Mouse (Mus musculus): ENCODE data around the gene Acyp1. TPM values are rescaled to one million over a fixed set of nuclear protein-coding genes. Genes with fewer than 3 reads are reported as not detected.
"Not testable (repeated sequence)": the region's sequence is repeated elsewhere in the genome, so short reads cannot be mapped to it uniquely, and the experiment has no call there.

Gene Acyp1
- polyA plus RNA-seq, 1 experiment from 2014 or later, result 54.2 TPM

GRCm38 (mm10) chr12:85292906-85293305, 4.7 kb upstream of the Acyp1 start:
- peaks cover 21% of the 10 kb centered on the region for H3K27me3 ChIP-seq (ENCODE audit: low read depth, poor library complexity, severe bottlenecking)
- DNase-seq (ENCODE audit: low spot score), result no peak
- peaks cover 46% of the 10 kb centered on the region for H3K4me1 ChIP-seq
- H3K27ac ChIP-seq, result no peak overlapping the region
- H3K9me3 ChIP-seq (replicated peaks), result no peaks in the 10 kb centered on the region; the same call in 1 of the 2 replicates
- no peak overlapping the region for H3K4me3 ChIP-seq
- 0 out of 2 replicates have a peak, but pooled peaks cover 3% of the 10 kb centered on the region for H3K36me3 ChIP-seq

GRCm38 (mm10) chr12:85292288-85292687, 4.0 kb upstream of the Acyp1 start:
- WGBS, result 79% methylated on average over 6 of the region's 6 CpGs
- no peak for DNase-seq (ENCODE audit: low spot score)
- Histone ChIP-seq H3K9me3 (replicated peaks) (no peaks in the 10 kb centered on the region; the same call in 1 of the 2 replicates), H3K27me3 (ENCODE audit: low read depth, poor library complexity, severe bottlenecking) (peaks cover 21% of the 10 kb centered on the region), H3K4me3 (no peak overlapping the region), H3K36me3 (0 out of 2 replicates have a peak, but pooled peaks cover 3% of the 10 kb centered on the region), H3K27ac (no peak overlapping the region), H3K4me1 (peaks cover 41% of the 10 kb centered on the region)

DNA sequence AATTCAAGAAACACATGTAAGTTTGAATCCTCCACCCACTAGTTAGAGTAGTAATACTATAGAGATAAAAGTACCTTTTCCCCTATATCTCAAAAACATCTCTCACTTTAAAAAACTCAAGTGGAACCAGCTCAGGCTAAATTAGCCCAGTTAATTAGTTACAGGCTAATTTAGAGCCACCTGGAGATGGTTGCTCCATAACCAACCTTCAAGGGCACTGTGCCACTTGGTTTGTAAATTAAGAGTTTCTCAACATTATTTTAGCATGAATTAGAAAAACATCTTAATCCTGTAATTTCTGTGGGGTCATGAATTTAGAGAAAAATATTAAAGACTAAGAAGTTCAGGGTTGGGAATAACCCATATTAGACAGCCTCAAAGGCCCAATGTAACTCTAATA, 3.3 kb upstream of the Acyp1 start:
- H3K36me3 ChIP-seq, result 0 out of 2 replicates have a peak, but pooled peaks cover 3% of the 10 kb centered on the region
- H3K4me1 ChIP-seq, result peaks cover 34% of the 10 kb centered on the region
- no peaks in the 10 kb centered on the region; the same call in 1 of the 2 replicates for H3K9me3 ChIP-seq (replicated peaks)
- H3K27me3 ChIP-seq (ENCODE audit: low read depth, poor library complexity, severe bottlenecking), result peaks cover 21% of the 10 kb centered on the region
- DNase-seq (ENCODE audit: low spot score), result no peak
- no peak overlapping the region for H3K4me3 ChIP-seq
- H3K27ac ChIP-seq, result no peak overlapping the region

DNA sequence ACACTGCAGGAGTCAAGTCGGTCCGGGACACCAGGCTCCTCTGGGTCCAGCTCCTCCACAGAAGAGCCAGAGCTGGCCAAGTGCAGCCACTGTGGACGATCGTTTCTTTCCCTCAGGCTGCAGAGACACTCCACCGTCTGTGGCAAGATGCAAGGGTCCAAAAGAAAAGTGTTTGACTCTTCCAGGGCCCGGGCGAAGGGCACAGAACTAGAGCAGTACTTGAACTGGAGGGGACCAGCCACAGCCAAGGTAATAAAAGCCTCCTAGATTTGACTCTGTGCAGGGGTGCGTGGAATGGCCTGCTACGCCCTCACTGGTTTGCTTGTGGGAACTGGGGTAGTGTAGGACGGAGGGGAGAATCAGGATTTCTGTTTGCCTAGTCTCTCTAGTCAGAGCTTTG, 2.4 kb upstream of the Acyp1 start:
- no peaks in the 10 kb centered on the region; the same call in 1 of the 2 replicates for H3K9me3 ChIP-seq (replicated peaks)
- DNase-seq (ENCODE audit: low spot score), result no peak
- 0 out of 2 replicates have a peak, but pooled peaks cover 3% of the 10 kb centered on the region for H3K36me3 ChIP-seq
- WGBS, result 79% methylated on average over 10 of the region's 10 CpGs
- no peak overlapping the region for H3K4me3 ChIP-seq
- peaks cover 31% of the 10 kb centered on the region for H3K4me1 ChIP-seq
- no peak overlapping the region; the same call in 1 of the 2 replicates for H3K27ac ChIP-seq
- peaks cover 21% of the 10 kb centered on the region for H3K27me3 ChIP-seq (ENCODE audit: low read depth, poor library complexity, severe bottlenecking)

GRCm38 (mm10) chr12:85289157-85290000, 1.1 kb upstream of the Acyp1 start:
- 56% methylated on average over 24 of the region's 24 CpGs for WGBS
- Histone ChIP-seq H3K36me3 (0 out of 2 replicates have a peak, but pooled peaks cover 3% of the 10 kb centered on the region), H3K27me3 (ENCODE audit: low read depth, poor library complexity, severe bottlenecking) (peaks cover 21% of the 10 kb centered on the region), H3K9me3 (replicated peaks) (no peaks in the 10 kb centered on the region; the same call in 1 of the 2 replicates), H3K27ac (peak overlapping the region; percentile 85), H3K4me3 (peak overlapping the region; percentile 67), H3K4me1 (peaks cover 31% of the 10 kb centered on the region)
- no peak for DNase-seq (ENCODE audit: low spot score)

GRCm38 (mm10) chr12:85288486-85289156, 383 bp upstream of the Acyp1 start, which contains the start of gene Zc2hc1c:
Gene Zc2hc1c, plus strand, starts transcription at chr12:85288591.
- H3K36me3 ChIP-seq, result no peaks in the 10 kb centered on the region
- peak within 1 kb of the TSS; percentile 85 for H3K27ac ChIP-seq
- H3K4me1 ChIP-seq, result peaks cover 31% of the 10 kb centered on the region
- H3K4me3 ChIP-seq, result peak within 1 kb of the TSS; percentile 67
- H3K9me3 ChIP-seq (replicated peaks), result no peaks in the 10 kb centered on the region
- 2% methylated on average over 31 of the region's 31 CpGs for WGBS
- H3K27me3 ChIP-seq (ENCODE audit: low read depth, poor library complexity, severe bottlenecking), result peaks cover 21% of the 10 kb centered on the region
- peak; percentile 94 for DNase-seq (ENCODE audit: low spot score)

- no peaks in the 10 kb centered on the region for H3K9me3 ChIP-seq (replicated peaks)
- no peak for DNase-seq (ENCODE audit: low spot score)
- H3K27me3 ChIP-seq (ENCODE audit: low read depth, poor library complexity, severe bottlenecking), result peaks cover 21% of the 10 kb centered on the region
- WGBS, result 28% methylated on average over 3 of the region's 5 CpGs
- H3K27ac ChIP-seq, result no peak overlapping the region
- no peak overlapping the region for H3K4me3 ChIP-seq
- H3K4me1 ChIP-seq, result peaks cover 31% of the 10 kb centered on the region
- H3K36me3 ChIP-seq, result no peaks in the 10 kb centered on the region
These were observed 1.3 kb downstream of the Acyp1 start for GRCm38 (mm10) chr12:85286941-85287340.

- Histone ChIP-seq H3K4me3 (no peak overlapping the region), H3K27me3 (ENCODE audit: low read depth, poor library complexity, severe bottlenecking) (peaks cover 13% of the 10 kb centered on the region), H3K36me3 (no peaks in the 10 kb centered on the region), H3K27ac (no peak overlapping the region), H3K4me1 (peaks cover 23% of the 10 kb centered on the region), H3K9me3 (replicated peaks) (no peaks in the 10 kb centered on the region)
- 94% methylated on average over 4 of the region's 4 CpGs for WGBS
- no peak for DNase-seq (ENCODE audit: low spot score)
These were observed 3.2 kb downstream of the Acyp1 start for GRCm38 (mm10) chr12:85284996-85285395.

DNA sequence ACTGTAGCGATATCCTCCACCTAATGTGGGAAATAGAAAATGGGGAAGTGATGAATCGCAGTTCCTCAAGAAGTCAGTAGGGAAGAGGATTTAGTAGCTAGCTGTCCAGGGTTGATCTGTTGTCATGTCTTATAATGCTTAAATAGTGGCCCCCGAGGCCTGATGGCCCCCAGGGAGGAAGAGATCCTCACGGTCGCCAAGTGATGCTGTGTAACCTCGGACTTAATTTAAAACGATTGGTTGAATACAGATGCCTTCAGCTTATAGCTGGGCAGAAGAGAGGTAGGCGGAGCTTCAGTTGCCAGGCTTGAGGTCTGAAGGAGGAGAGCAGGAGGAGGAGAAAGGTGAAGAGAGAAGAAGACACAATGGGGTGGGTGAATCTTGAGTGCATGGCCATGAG, 3.9 kb downstream of the Acyp1 start:
- H3K36me3 ChIP-seq, result no peaks in the 10 kb centered on the region
- WGBS, result 71% methylated on average over 8 of the region's 8 CpGs
- H3K9me3 ChIP-seq (replicated peaks), result no peaks in the 10 kb centered on the region
- H3K27ac ChIP-seq, result no peak overlapping the region
- no peak overlapping the region for H3K4me3 ChIP-seq
- H3K27me3 ChIP-seq (ENCODE audit: low read depth, poor library complexity, severe bottlenecking), result peaks cover 7% of the 10 kb centered on the region
- H3K4me1 ChIP-seq, result peaks cover 21% of the 10 kb centered on the region
- no peak for DNase-seq (ENCODE audit: low spot score)

- H3K4me3 ChIP-seq; DNase-seq (ENCODE audit: low spot score); H3K36me3 ChIP-seq; H3K27ac ChIP-seq; H3K27me3 ChIP-seq (ENCODE audit: low read depth, poor library complexity, severe bottlenecking); H3K9me3 ChIP-seq (replicated peaks); H3K4me1 ChIP-seq: not testable (repeated sequence)
- WGBS, result 89% methylated on average over 2 of the region's 4 CpGs
These were observed 6.5 kb downstream of the Acyp1 start for GRCm38 (mm10) chr12:85281756-85282155.

- H3K4me3 ChIP-seq, result peak overlapping the region; percentile 74; the same call in 1 of the 2 replicates
These were observed 7.2 kb downstream of the Acyp1 start for GRCm38 (mm10) chr12:85280845-85281651.

GRCm38 (mm10) chr12:85280105-85280844, 8.0 kb downstream of the Acyp1 start:
- WGBS, result under 1% methylated on average over 31 of the region's 31 CpGs
- Histone ChIP-seq H3K27me3 (ENCODE audit: low read depth, poor library complexity, severe bottlenecking) (no peaks in the 10 kb centered on the region), H3K9me3 (replicated peaks) (no peaks in the 10 kb centered on the region), H3K27ac (peak overlapping the region; percentile 90), H3K36me3 (peaks cover 6% of the 10 kb centered on the region; the same call in 1 of the 2 replicates), H3K4me3 (peak overlapping the region; percentile 74), H3K4me1 (peaks cover 7% of the 10 kb centered on the region)
- DNase-seq (ENCODE audit: low spot score), result peak; percentile 91

More at GRCm38 (mm10) chr12:85280845-85281651, 7.2 kb downstream of the Acyp1 start:
- H3K27me3 ChIP-seq (ENCODE audit: low read depth, poor library complexity, severe bottlenecking), result no peaks in the 10 kb centered on the region
- no peak for DNase-seq (ENCODE audit: low spot score)
- H3K36me3 ChIP-seq, result no peaks in the 10 kb centered on the region
- H3K27ac ChIP-seq, result no peak overlapping the region
- WGBS, result 73% methylated on average over 12 of the region's 12 CpGs
- no peaks in the 10 kb centered on the region for H3K9me3 ChIP-seq (replicated peaks)
- peaks cover 7% of the 10 kb centered on the region for H3K4me1 ChIP-seq
